In the genomic region with DNA sequence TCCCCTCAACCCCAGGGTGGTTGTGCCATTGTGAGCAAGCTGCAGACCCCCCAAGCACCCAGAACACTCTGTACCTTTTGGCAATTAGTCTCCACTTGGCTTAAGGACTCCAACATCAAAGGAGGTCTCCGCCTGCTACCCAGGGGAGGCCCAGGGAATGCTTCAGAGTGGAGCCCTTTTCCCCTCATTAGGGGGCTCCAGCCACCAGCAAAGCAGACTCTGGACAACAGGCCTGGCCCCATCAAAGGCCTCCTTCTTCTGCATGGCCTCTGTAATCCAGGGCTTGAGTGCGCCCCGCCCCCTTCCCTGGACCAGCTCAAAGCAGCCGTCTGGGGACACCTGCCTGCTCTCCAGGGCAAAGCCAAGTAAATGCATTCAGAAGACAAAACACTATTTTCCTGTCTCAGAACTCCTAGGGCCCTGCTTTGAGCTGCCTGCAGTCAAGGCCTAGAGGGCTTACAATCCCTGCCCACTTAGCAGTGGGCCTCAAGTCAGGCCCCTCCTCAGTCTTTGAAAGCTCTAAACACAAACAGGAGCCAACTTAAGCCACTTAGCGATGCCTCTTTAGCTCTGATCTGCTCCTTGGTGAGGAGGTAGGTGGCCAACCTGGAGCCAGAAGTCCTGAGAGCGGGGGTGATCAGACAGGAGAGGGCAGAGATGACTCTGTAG, we compare ENCODE assay signal across 12 mouse cellular contexts.
DNase-seq lines count a peak whose midpoint lies in the region; ATAC-seq lines count a peak whose summit lies in the region.
"Had no signal": no experiment of that assay in that cellular context is flagged by ENCODE, and none has a peak within 500 bp of the region (broad histone marks: within the 10 kb centered on the region; RNA-seq: fewer than 3 reads in every experiment).

No protein-coding gene starts in this region.

- 6% methylated on average over 6 of the region's 6 CpGs for WGBS in forebrain, embryonic 13.5 days
- 18% methylated on average over 6 of the region's 6 CpGs for WGBS in limb, embryonic 13.5 days

- peaks cover 38% of the 10 kb centered on the region for H3K27me3 ChIP-seq in forebrain, embryonic 13.5 days
- no peaks in the 10 kb centered on the region for H3K27me3 ChIP-seq in limb, embryonic 13.5 days
- H3K27me3 ChIP-seq: lung, embryonic 15.5 days had no signal

- H3K4me2 ChIP-seq in forebrain, embryonic 13.5 days: no peak overlapping the region
- H3K4me2 ChIP-seq in limb, embryonic 13.5 days (replicated peaks): no peak overlapping the region
- H3K4me2 ChIP-seq: lung, embryonic 15.5 days had no signal

- peak; percentile 81; the same call in 1 of the 2 replicates for ATAC-seq in forebrain, embryonic 13.5 days
- ATAC-seq in limb, embryonic 13.5 days (ENCODE audit: low FRiP score, low read depth): no peak
- no peak for ATAC-seq in megakaryocyte, adult 5-6 weeks (ENCODE audit: poor library complexity, severe bottlenecking)

- no peak overlapping the region for H3K9ac ChIP-seq in forebrain, embryonic 13.5 days
- H3K9ac ChIP-seq in limb, embryonic 13.5 days: 0 out of 2 replicates have a peak overlapping the region, but pooled peaks have one; percentile 25
- H3K9ac ChIP-seq: lung, embryonic 15.5 days had no signal

- no peak overlapping the region for H3K4me3 ChIP-seq in forebrain, embryonic 13.5 days
- H3K4me3 ChIP-seq in limb, embryonic 13.5 days: no peak overlapping the region
- H3K4me3 ChIP-seq: lung, embryonic 15.5 days had no signal

- no peaks in the 10 kb centered on the region for H3K9me3 ChIP-seq in forebrain, embryonic 13.5 days (replicated peaks)
- H3K9me3 ChIP-seq in limb, embryonic 13.5 days: no peaks in the 10 kb centered on the region; the same call in 1 of the 2 replicates
- H3K9me3 ChIP-seq: lung, embryonic 15.5 days had no signal

- H3K27ac ChIP-seq in forebrain, embryonic 13.5 days: no peak overlapping the region
- H3K27ac ChIP-seq in limb, embryonic 13.5 days: no peak overlapping the region; the same call in 1 of the 2 replicates
- H3K27ac ChIP-seq: lung, embryonic 15.5 days had no signal

- peaks cover 9% of the 10 kb centered on the region; the same call in 1 of the 2 replicates for H3K4me1 ChIP-seq in forebrain, embryonic 13.5 days
- H3K4me1 ChIP-seq in limb, embryonic 13.5 days: peaks cover 21% of the 10 kb centered on the region
- H3K4me1 ChIP-seq: lung, embryonic 15.5 days had no signal

- peak; percentile 62 to 63 for DNase-seq in right cerebral cortex, postnatal 10 days (ENCODE audit: low spot score in 2 of 2)
- no peak for DNase-seq in right cerebral cortex, adult 18-20 months
- no peak for DNase-seq in spleen, adult 18-20 months
- DNase-seq in ovary, postnatal 14 days (ENCODE audit: low spot score): no peak
- DNase-seq: adrenal gland, postnatal 25 days; cerebellum, adult 11 months; heart, adult 18-20 months; kidney, postnatal 14 days had no signal

- no peaks in the 10 kb centered on the region for H3K36me3 ChIP-seq in forebrain, embryonic 13.5 days (ENCODE audit: poor library complexity, severe bottlenecking)
- no peaks in the 10 kb centered on the region for H3K36me3 ChIP-seq in limb, embryonic 13.5 days
- H3K36me3 ChIP-seq: lung, embryonic 15.5 days had no signal

Comparison
In these comparisons a context has a peak if more than half of its experiments do, and no peak if none do; other contexts are left out.
1. DNase-seq: peak in right cerebral cortex, postnatal 10 days (2 of 2); none in right cerebral cortex, adult 18-20 months (single experiment), spleen, adult 18-20 months (0 of 2) and ovary, postnatal 14 days (single experiment).